Comparison of ENCODE assay signal across 8 mouse cellular contexts in the genomic region with DNA sequence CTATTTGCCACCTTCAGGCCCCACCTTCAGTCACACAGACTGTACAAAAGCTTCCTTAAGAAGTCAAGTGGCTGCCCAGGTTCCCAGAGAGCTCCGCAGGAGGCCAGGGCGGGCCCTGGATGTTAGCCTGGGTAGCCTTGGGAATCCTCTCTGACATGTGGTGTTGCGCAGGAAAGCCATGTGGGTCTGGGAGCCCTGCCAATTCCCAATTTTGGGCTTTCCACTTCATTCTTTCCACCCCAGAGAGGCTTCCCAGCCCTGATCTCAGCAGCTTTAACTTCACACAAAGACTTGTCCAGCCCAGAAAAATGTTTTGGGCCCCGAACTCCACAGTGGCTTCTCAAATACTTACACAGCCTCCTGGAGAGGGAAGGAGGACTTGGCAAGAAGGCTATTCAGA. TPM values are rescaled to one million over a fixed set of nuclear protein-coding genes. Genes with fewer than 3 reads are reported as not detected.
DNase-seq lines count a peak whose midpoint lies in the region; TF ChIP-seq lines count a peak whose summit lies in the region.

No protein-coding gene starts in this region.

- H3K27ac ChIP-seq in embryonic fibroblast, embryonic 13.5 days (ENCODE audit: insufficient read depth, low read length), result peak overlapping the region; percentile 66

- intact Hi-C loops in heart, postnatal 25 days (cut with DNase I), result loop anchor here (5.0 kb wide), 1 partner anchor 38 kb away; no protein-coding TSS in a partner anchor

- no peak overlapping the region for H3K4me3 ChIP-seq in embryonic fibroblast, embryonic 13.5 days (ENCODE audit: insufficient read depth, low read length)

- peak; percentile 69 for DNase-seq in MN1 (ENCODE audit: low spot score)
- DNase-seq in adrenal gland, adult (ENCODE audit: inconsistent age in 2 of 2, low spot score in 1 of 2), result peak; percentile 80 to 89
- peak; percentile 69 for DNase-seq in heart, postnatal 25 days (ENCODE audit: low spot score)
- peak; percentile 46 to 65 for DNase-seq in layer of hippocampus, postnatal 14 days (ENCODE audit: low spot score in 2 of 2)
- DNase-seq in lung, postnatal 4 days, result peak; percentile 76 to 84
- DNase-seq in T-cell, adult 2 months (ENCODE audit: low spot score), result no peak
- DNase-seq in thymus, postnatal 10 days (ENCODE audit: low spot score in 2 of 2), result no peak

- no peak for TF ChIP-seq CTCF in embryonic fibroblast, embryonic 13.5 days (IDR thresholded peaks at IDR 0.05; ENCODE audit: borderline replicate concordance, insufficient read depth, low read length)

- peaks cover 16% of the 10 kb centered on the region for H3K4me1 ChIP-seq in embryonic fibroblast, embryonic 13.5 days (ENCODE audit: control insufficient read depth, insufficient read depth, low read length)

- no peak for TF ChIP-seq POLR2A in embryonic fibroblast, embryonic 13.5 days (IDR thresholded peaks at IDR 0.05; ENCODE audit: low read depth, low read length)

RNA-seq across cellular contexts. Expression of a gene that starts 54.7 kb away (rescaled TPM):
- 0.61 TPM in 1 of 2 replicates, not detected in the other for polyA plus RNA-seq in embryonic fibroblast, embryonic 13.5 days (2011; ENCODE audit: insufficient read length, low read depth, missing spikeins)
- total RNA-seq in heart, postnatal 25 days (2021), result under 1 TPM in 1 of 2 experiments, not detected in 1; 0.36 TPM
- total RNA-seq in layer of hippocampus, postnatal 14 days (2021), result not detected

RNA-seq across cellular contexts. Expression of a gene that starts 56.2 kb away (rescaled TPM):
- polyA plus RNA-seq in embryonic fibroblast, embryonic 13.5 days (2011; ENCODE audit: insufficient read length, low read depth, missing spikeins), result 37.2 and 41.3 TPM in 2 replicates
- 10 to 100 TPM; 20.5 to 24.0 TPM for total RNA-seq in heart, postnatal 25 days (2021)
- total RNA-seq in layer of hippocampus, postnatal 14 days (2021), result 10 to 100 TPM; 62.9 to 67.4 TPM

Comparison
In these comparisons a context has a peak if more than half of its experiments do, and no peak if none do; other contexts are left out.
1. DNase-seq: peak in MN1 (single experiment), adrenal gland, adult (2 of 2), heart, postnatal 25 days (single experiment), layer of hippocampus, postnatal 14 days (2 of 2) and lung, postnatal 4 days (2 of 2); none in T-cell, adult 2 months (single experiment) and thymus, postnatal 10 days (0 of 2).